Mouse (Mus musculus): ENCODE data around the gene Hook2.

Hook2 gene

GRCm38 (mm10) chr8:84973803-84974542, 16.4 kb upstream of the Hook2 start:
- DNase-seq: peak; percentile 64 to 76

GRCm38 (mm10) chr8:84974543-84975142, 15.8 kb upstream of the Hook2 start:
- no peak for DNase-seq

- peak; percentile 72 to 82 for DNase-seq
Observed at GRCm38 (mm10) chr8:84975434-84975833, 15.0 kb upstream of the Hook2 start.

GRCm38 (mm10) chr8:84976031-84976762, 14.2 kb upstream of the Hook2 start:
- DNase-seq: peak; percentile 94 to 97

- DNase-seq: no peak
Observed at GRCm38 (mm10) chr8:84976763-84977434, 13.5 kb upstream of the Hook2 start.

- peak; percentile 54 to 68 for DNase-seq
Observed at GRCm38 (mm10) chr8:84977435-84978247, 12.8 kb upstream of the Hook2 start.

GRCm38 (mm10) chr8:84978248-84978940, 12.0 kb upstream of the Hook2 start, which contains the start of gene Junb:
TSS of gene Junb (minus strand) at chr8:84978718.
- peak; percentile 83 to 86 for DNase-seq

- DNase-seq: peak; percentile 90
Observed at GRCm38 (mm10) chr8:84979599-84980421, 10.6 kb upstream of the Hook2 start.

GRCm38 (mm10) chr8:84980622-84981358, 9.6 kb upstream of the Hook2 start:
- peak; percentile 70 to 79 for DNase-seq

- DNase-seq: peak in 1 of 2 experiments; percentile 32
Observed at GRCm38 (mm10) chr8:84981644-84982498, 8.5 kb upstream of the Hook2 start.

GRCm38 (mm10) chr8:84982499-84983011, 7.8 kb upstream of the Hook2 start:
- DNase-seq: no peak

- DNase-seq: no peak
Observed at GRCm38 (mm10) chr8:84984294-84985048, 5.9 kb upstream of the Hook2 start.

GRCm38 (mm10) chr8:84985049-84985683, 5.2 kb upstream of the Hook2 start:
- no peak for DNase-seq

- DNase-seq: peak; percentile 91 to 92
Observed at GRCm38 (mm10) chr8:84985684-84986378, 4.6 kb upstream of the Hook2 start.

- no peak for DNase-seq
Observed at GRCm38 (mm10) chr8:84986379-84986945, 3.9 kb upstream of the Hook2 start.

GRCm38 (mm10) chr8:84987388-84987787, 3.0 kb upstream of the Hook2 start:
- DNase-seq: no peak

Measured in cerebellum, postnatal 14 days (tissue).